Mouse (Mus musculus): ENCODE measurements around the gene Runx1.

Runx1 gene

DNA sequence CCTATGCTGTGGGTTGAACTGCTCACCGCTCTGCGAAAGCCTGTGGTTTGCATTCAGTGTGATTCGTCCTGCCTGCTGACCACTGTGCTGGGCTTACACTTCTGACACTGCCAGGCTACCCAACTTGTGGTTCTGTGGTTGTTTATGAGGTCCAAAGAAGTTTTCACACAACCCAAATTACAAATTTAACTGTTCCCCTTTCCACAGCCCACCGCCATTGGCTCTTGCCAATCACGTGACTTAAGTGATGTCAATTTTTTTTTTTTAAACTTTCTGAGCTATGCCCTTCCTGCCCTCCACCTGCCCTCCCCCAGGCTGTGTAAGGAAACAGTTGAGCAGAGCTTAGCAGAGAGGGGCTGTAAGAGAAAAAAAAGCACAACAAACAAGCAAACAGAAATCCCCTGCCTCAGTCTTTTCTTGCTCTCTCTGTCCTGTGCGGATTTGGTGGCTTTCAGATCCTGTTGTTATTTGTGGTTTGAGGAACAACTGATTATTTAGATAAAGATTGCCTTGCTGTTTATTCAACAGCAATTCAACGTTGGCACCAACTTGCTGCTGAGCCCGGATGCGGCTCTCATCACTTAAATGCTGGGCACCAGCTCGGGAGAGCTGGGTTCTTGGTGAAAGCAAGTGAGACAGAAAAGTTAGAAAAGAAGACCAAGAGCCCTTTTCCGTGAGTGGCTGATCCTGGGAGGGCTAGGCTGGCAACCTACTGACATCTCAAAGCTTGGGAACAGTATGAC, at the start of gene Runx1:
Runx1 (minus strand) TSS at position 242 of the 743 bp plus-strand sequence.
- no peak for DNase-seq (ENCODE audit: low spot score in 2 of 2)

GRCm38 (mm10) chr16:92874015-92874414, 48.1 kb upstream of the Runx1 start:
- DNase-seq (ENCODE audit: low spot score in 2 of 2), result no peak

DNA sequence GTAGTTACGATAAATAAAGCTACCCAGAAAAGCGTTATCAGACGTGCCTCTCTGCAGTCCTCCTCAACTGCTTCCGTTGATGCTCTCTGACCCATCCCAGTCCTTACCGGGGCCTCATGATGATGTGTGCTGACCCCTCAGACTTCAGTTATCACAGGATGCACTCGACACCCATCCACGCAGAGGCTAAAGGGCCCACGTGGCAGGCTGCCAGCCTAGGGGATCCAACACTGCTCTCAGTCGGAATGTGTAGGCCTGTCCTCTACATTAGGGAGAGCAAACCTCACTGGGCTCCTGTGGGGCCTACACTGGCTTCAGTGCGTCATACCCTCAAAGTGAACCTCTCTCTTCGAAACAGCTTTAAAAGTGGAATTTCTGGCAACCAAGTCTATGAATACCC, 45.8 kb upstream of the Runx1 start:
- no peak for DNase-seq (ENCODE audit: low spot score in 2 of 2)

- no peak for DNase-seq (ENCODE audit: low spot score in 2 of 2)
Measured at GRCm38 (mm10) chr16:92868550-92868949, 42.6 kb upstream of the Runx1 start.

DNA sequence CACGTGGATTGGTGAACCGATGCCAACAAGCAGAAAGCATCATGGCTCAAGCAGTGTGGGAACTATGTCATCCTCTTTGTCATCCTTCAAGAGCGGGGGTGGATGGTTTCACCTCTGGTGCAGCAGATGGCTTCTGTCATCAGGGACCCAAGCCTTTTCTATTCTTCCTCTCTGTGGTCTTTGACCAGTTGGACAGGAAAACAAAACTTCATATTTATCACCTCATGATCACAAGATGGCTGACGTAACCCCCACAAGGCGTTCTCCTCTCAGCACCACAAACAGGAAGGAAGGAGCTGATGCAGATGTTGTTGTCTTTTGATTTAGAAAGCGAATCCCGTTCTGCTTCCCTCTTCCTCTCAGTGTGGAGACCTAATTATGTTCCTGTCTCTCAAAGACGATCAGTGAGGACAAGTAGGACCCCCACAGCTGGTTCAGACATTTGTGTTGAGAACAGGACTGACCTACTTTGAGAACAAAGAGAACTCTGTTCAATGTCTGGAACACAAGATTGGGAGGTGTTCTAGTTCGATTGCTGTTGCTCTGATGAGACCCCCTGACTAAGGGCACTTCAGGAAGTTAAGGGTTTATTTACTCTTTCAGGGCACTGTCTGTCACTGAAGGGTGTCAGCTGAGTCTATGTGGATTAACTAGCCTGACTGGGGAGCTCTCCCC, 41.4 kb upstream of the Runx1 start:
- DNase-seq (ENCODE audit: low spot score in 2 of 2), result no peak

- no peak for DNase-seq (ENCODE audit: low spot score in 2 of 2)
Measured at GRCm38 (mm10) chr16:92865314-92865713, 39.4 kb upstream of the Runx1 start.

GRCm38 (mm10) chr16:92864191-92864590, 38.2 kb upstream of the Runx1 start:
- DNase-seq (ENCODE audit: low spot score in 2 of 2), result no peak

DNA sequence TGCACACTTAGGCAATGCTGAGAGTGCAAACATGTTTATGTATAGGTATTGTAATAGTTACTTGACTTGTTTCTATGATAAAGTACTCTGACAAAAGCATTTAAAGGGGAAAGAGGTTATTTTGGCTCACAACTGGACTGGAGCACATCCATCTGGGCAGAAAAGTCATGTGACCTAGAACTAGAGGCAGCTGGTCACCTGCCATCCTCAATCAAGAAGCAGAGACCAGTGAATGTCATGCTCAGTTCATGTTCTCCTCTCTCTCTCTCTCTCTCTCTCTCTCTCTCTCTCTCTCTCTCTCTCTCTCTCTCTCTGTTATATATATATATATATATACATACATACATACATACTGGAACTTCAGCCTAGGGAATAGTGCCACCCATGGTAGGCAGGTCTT, 37.2 kb upstream of the Runx1 start:
- DNase-seq (ENCODE audit: low spot score in 2 of 2), result no peak

- DNase-seq (ENCODE audit: low spot score in 2 of 2), result no peak
Measured at GRCm38 (mm10) chr16:92862430-92862829, 36.5 kb upstream of the Runx1 start.

- no peak for DNase-seq (ENCODE audit: low spot score in 2 of 2)
Measured at GRCm38 (mm10) chr16:92861571-92861970, 35.6 kb upstream of the Runx1 start.

DNA sequence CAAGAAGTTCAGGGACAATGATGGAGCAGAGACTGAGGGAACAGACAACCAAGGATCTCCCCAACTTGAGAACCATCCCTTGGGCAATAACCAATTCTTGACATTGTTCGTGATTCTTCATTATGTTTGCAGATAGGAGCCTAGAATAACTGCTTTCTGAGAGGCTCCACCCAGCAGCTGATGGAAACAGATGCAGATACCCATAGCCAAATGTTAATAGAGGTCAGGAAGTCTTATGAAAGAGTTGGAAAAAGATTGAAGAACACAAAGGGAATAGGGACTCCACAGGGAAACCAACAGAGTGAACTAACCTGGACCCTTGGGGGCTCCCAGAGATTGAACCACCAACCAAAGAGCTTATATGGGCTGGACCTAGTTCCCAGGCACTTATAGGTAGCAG, 34.7 kb upstream of the Runx1 start:
- no peak for DNase-seq (ENCODE audit: low spot score in 2 of 2)

- DNase-seq (ENCODE audit: low spot score in 2 of 2), result no peak
Measured at GRCm38 (mm10) chr16:92856779-92857178, 30.8 kb upstream of the Runx1 start.

DNA sequence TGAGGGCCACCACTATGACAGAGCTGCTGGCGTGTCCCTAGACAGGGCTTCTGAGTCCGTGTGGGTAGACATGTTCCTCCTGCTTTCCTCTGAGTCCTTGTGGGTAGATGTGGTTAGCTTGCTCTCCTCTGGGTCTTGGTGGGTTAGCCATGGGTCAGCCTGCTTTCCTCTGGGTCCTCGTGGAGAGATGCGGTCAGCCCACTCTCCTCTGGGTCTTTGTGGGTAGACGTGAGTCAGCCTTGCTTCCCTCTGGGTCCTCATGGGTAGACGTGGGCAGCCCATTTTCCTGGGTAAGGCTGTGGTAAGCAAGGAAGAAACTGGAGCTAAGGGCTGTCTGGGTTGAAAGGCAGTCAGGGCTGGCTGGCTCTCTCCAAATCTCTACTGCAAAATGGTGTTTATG, 26.3 kb upstream of the Runx1 start:
- no peak for DNase-seq (ENCODE audit: low spot score in 2 of 2)

DNA sequence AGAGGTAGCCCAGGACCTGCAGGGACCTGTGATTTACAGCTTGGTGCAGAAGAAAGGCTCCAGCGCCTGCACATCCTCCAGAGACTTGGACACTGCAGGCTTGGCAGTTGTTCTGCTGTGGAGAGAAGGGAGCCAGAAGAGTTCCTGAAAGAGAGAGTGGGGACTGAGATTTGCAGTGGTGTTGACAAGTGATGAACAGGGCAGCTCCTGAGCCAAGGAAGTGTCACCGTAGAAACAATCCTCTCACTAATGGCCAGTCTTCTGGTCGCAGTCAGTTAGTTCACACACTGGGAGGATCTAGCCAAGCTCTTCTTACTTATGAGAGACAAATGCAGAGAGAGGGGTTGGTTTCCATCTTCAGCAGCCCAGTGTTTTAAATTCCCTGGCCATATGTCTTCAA, 24.5 kb upstream of the Runx1 start:
- no peak for DNase-seq (ENCODE audit: low spot score in 2 of 2)

- no peak for DNase-seq (ENCODE audit: low spot score in 2 of 2)
Measured at GRCm38 (mm10) chr16:92847762-92848300, 21.9 kb upstream of the Runx1 start.

DNA sequence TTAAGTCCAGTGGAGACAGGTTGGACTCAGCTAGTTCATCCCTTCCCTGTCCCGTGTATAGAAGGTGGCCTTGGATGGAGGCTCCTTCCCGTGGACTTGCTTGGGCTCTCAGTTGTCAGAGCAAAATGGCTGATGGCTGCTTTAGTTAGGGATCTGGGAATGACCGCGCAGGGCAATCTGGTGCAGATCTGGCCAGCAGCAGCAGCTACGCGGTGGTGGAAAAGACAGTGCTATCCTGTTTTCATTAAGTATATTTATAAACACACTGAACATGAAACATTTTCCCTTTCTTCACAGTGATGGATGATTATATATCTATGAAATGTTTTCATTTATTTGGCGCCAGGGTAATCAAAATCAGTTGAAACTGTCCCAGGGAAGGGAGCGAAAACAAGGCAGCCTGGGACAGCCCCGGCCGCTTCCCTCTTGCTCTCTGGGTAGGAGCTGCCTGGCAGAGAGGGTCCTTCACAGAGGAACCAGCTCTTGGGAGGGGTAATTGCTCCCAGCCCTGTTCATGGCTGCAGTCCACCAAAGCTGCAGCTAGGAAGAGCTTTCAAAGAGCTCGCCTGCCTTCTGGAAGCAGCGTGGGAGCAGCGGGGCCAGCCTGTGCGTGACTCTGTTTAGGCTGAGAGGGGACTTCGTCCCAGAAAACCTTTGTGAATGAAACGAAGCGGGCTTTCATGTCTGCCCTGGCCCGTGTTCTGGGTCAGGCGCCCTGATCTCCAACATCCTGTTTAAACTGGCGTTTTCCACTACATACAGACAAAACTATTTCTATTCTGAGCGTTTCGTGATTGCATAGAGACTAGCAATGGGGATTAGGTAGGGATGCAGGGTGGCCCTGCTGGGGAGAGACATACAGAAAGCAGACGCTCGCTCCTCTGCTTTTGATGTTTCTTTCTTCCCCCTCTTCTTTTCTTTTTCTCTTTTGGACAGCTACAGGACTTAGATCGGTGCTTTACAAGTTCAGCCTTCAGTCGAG, 19.6 kb upstream of the Runx1 start:
- no peak for DNase-seq (ENCODE audit: low spot score in 2 of 2)

- DNase-seq (ENCODE audit: low spot score in 2 of 2), result no peak
Measured at GRCm38 (mm10) chr16:92838709-92839108, 12.8 kb upstream of the Runx1 start.

- no peak for DNase-seq (ENCODE audit: low spot score in 2 of 2)
Measured at GRCm38 (mm10) chr16:92831341-92831740, 5.4 kb upstream of the Runx1 start.

DNA sequence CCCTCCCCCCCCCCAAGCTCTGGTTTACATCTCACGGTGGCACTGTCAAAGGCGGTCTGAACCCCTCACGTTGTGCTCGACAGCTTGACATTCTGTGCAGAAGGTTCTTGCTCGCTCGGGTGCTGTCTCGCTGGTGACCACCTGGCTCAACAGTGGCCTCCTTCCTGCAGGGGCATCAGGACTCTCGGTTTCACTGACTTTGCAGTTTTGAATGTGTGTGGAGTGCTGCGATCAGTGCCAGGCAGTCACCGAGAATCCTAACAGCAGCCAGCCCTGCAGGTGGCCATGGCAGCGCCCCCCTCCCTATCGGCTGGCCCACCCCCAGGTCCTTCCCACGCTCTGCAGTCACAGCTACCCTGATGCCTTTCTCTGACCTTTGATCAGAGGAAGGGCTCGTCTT, 4.5 kb upstream of the Runx1 start:
- DNase-seq (ENCODE audit: low spot score in 2 of 2), result no peak

DNA sequence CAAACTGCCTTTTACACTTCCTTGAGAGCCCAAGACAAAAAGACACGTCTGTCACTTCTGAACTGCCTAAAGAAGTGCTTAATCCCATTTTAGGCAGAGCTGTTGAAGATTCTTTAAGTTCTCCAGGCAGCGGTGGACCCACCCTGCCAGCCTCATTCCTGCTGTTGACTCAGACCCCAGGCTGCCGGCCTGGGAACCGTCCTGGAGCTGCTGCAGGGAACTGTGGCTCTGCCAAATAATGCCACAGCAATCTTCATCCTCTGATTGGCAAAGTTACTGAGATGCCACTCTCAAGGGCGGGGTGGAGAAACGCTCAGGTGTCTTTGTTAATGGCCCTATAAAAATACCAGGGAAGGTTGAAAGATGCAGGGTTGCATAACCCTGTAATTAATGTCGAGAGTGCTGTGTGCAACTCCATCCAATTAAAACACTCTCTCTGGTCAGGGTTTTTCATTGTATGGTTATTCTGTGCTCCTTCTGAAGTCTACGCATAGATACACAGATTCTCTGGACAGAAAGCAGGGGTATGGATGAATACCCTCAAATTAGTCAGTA, 2.4 kb upstream of the Runx1 start:
- DNase-seq (ENCODE audit: low spot score in 2 of 2), result no peak

DNA sequence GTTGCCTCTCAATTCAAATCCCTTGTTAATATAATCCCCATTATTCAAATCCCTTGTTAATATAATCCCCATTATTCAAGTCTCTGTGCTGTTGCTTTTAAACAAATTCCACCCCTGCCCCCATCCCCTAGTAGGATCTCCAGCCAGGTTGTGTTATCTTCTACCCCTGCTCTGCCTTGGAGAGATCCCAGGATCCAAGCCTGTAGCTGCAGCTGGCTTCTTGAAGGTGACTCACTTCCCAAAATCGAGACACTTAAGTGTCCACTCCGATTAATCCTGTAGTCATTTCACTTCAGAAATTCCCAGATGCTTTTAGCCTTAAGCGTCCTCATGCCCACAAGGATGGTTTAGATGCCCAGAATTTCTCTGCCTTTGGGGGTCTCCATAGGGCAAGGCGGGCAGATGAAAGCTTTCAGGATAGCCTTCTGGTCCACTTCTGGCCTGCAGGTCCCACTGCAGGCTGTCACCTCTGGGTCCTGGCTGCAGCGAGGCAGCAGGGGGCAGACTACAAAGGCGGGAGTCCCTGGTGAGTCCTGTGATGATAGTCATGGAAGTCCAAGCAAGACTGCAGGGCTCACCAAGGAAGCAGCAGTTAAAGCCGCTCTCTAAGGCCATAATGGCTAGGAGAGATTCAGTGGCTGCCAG, 1.8 kb upstream of the Runx1 start:
- DNase-seq (ENCODE audit: low spot score in 2 of 2), result no peak

Measured in urinary bladder, postnatal 4 days (tissue).